ENCODE assay signal across 8 mouse cellular contexts in genomic region chr6:91156062-91156461, GRCm38 (mm10). TPM values are rescaled to one million over a fixed set of nuclear protein-coding genes. Genes with fewer than 3 reads are reported as not detected.
DNase-seq lines count a peak whose midpoint lies in the region; ATAC-seq and TF ChIP-seq lines count a peak whose summit lies in the region.

No protein-coding gene starts in this region.

- no peak for TF ChIP-seq CTCF in hindbrain, postnatal 0 days (IDR thresholded peaks at IDR 0.05; ENCODE audit: low read depth)
- no peak for TF ChIP-seq CTCF in midbrain, postnatal 0 days (IDR thresholded peaks at IDR 0.05)

- H3K4me1 ChIP-seq in kidney, embryonic 16.5 days (ENCODE audit: insufficient read depth, low read length), result peaks cover 45% of the 10 kb centered on the region
- H3K4me1 ChIP-seq in hindbrain, postnatal 0 days (ENCODE audit: insufficient read depth, low read length), result peaks cover 54% of the 10 kb centered on the region
- H3K4me1 ChIP-seq in midbrain, postnatal 0 days (ENCODE audit: insufficient read depth, low read length), result peaks cover 59% of the 10 kb centered on the region

- no peaks in the 10 kb centered on the region for H3K9me3 ChIP-seq in kidney, embryonic 16.5 days (ENCODE audit: low read length)
- no peaks in the 10 kb centered on the region for H3K9me3 ChIP-seq in hindbrain, postnatal 0 days (ENCODE audit: low read length)
- H3K9me3 ChIP-seq in midbrain, postnatal 0 days (ENCODE audit: low read length), result no peaks in the 10 kb centered on the region

- H3K9ac ChIP-seq in kidney, embryonic 16.5 days (replicated peaks; ENCODE audit: low read length), result no peak overlapping the region
- peak overlapping the region; percentile 76; the same call in 1 of the 2 replicates for H3K9ac ChIP-seq in hindbrain, postnatal 0 days (replicated peaks; ENCODE audit: low read length)
- H3K9ac ChIP-seq in midbrain, postnatal 0 days (replicated peaks; ENCODE audit: low read length, poor library complexity, severe bottlenecking), result no peak overlapping the region

- H3K4me3 ChIP-seq in kidney, embryonic 16.5 days (ENCODE audit: low read length), result peak overlapping the region; percentile 67; the same call in 1 of the 2 replicates
- H3K4me3 ChIP-seq in hindbrain, postnatal 0 days (ENCODE audit: low read length), result peak overlapping the region; percentile 54
- H3K4me3 ChIP-seq in midbrain, postnatal 0 days (ENCODE audit: low read depth, low read length), result peak overlapping the region; percentile 46

- no peak overlapping the region for H3K27ac ChIP-seq in kidney, embryonic 16.5 days (ENCODE audit: low read length)
- H3K27ac ChIP-seq in hindbrain, postnatal 0 days, result peak overlapping the region; percentile 84
- H3K27ac ChIP-seq in midbrain, postnatal 0 days (ENCODE audit: low read depth, low read length), result peak overlapping the region; percentile 98

- H3K36me3 ChIP-seq in kidney, embryonic 16.5 days (ENCODE audit: insufficient read depth, low read length), result no peaks in the 10 kb centered on the region
- H3K36me3 ChIP-seq in hindbrain, postnatal 0 days (ENCODE audit: insufficient read depth, low read length), result no peaks in the 10 kb centered on the region
- H3K36me3 ChIP-seq in midbrain, postnatal 0 days (ENCODE audit: insufficient read depth, low read length), result no peaks in the 10 kb centered on the region

- H3K4me2 ChIP-seq in kidney, embryonic 16.5 days (replicated peaks; ENCODE audit: low read depth, low read length), result peak overlapping the region; percentile 69
- peak overlapping the region; percentile 91 for H3K4me2 ChIP-seq in hindbrain, postnatal 0 days (ENCODE audit: low read depth, low read length)
- H3K4me2 ChIP-seq in midbrain, postnatal 0 days (ENCODE audit: low read depth, low read length, poor library complexity, severe bottlenecking), result peak overlapping the region; percentile 76

- 24% methylated on average over 4 of the region's 4 CpGs for WGBS in kidney, embryonic 16.5 days
- 11% methylated on average over 4 of the region's 4 CpGs for WGBS in hindbrain, postnatal 0 days
- WGBS in midbrain, postnatal 0 days, result 25% methylated on average over 4 of the region's 4 CpGs

- DNase-seq in kidney, adult 18-20 months, result no peak
- DNase-seq in hindbrain, postnatal 0 days (ENCODE audit: low spot score), result no peak
- DNase-seq in midbrain, postnatal 0 days (ENCODE audit: low spot score), result no peak
- DNase-seq in left cerebral cortex, postnatal 14 days (ENCODE audit: low spot score in 2 of 2), result no peak
- DNase-seq in urinary bladder, adult 2 months (ENCODE audit: low spot score), result no peak
- no peak for DNase-seq in testis, postnatal 14 days (ENCODE audit: low spot score)

- intact Hi-C loops in left cerebral cortex, postnatal 14 days (cut with DNase I), result no loop called here

- no peaks in the 10 kb centered on the region for H3K27me3 ChIP-seq in kidney, embryonic 16.5 days (ENCODE audit: insufficient read depth, low read length)
- no peaks in the 10 kb centered on the region for H3K27me3 ChIP-seq in hindbrain, postnatal 0 days (ENCODE audit: insufficient read depth, low read length)
- H3K27me3 ChIP-seq in midbrain, postnatal 0 days (ENCODE audit: insufficient read depth, low read length), result no peaks in the 10 kb centered on the region

- ATAC-seq in kidney, embryonic 16.5 days (ENCODE audit: low FRiP score, low TSS enrichment), result no peak
- peak; percentile 11; the same call in 1 of the 2 replicates for ATAC-seq in erythroblast, adult 5-6 weeks (replicated peaks; ENCODE audit: low FRiP score, poor library complexity, severe bottlenecking)
- no peak for ATAC-seq in hindbrain, postnatal 0 days
- ATAC-seq in midbrain, postnatal 0 days (ENCODE audit: low FRiP score), result no peak

RNA-seq across cellular contexts. Expression of gene Hdac11, which starts 0.4 kb away (rescaled TPM):
- polyA plus RNA-seq in kidney, embryonic 16.5 days (2015; fragmentation: Nextera tagmentation; extraction: Ambion mirVana), result 15.5 and 15.7 TPM in 2 replicates
- 3.8 TPM in 1 of 2 replicates, not detected in the other for total RNA-seq in erythroblast, adult 5-6 weeks (2015; ENCODE audit: low replicate concordance)
- 0.84 and 1.8 TPM in 2 replicates for total RNA-seq in erythroblast, adult 5-6 weeks (2017; ENCODE audit: low replicate concordance)
- 100 and 111 TPM in 2 replicates for total RNA-seq in hindbrain, postnatal 0 days (2014; rRNA removed)
- 50.1 and 50.7 TPM in 2 replicates for polyA plus RNA-seq in hindbrain, postnatal 0 days (2015; fragmentation: Nextera tagmentation; extraction: Ambion mirVana)
- total RNA-seq in midbrain, postnatal 0 days (2014; rRNA removed), result 104 and 121 TPM in 2 replicates
- 55.2 and 59.1 TPM in 2 replicates for polyA plus RNA-seq in midbrain, postnatal 0 days (2015; fragmentation: Nextera tagmentation; extraction: Ambion mirVana)
- total RNA-seq in left cerebral cortex, postnatal 14 days (2021), result 100 to 1,000 TPM; 130 to 142 TPM
- 24.2 and 26.6 TPM in 2 replicates for polyA plus RNA-seq in urinary bladder, adult 2 months (2012; rRNA removed)

RNA-seq across cellular contexts. Expression of gene Nup210, which starts 39.4 kb away (rescaled TPM):
- polyA plus RNA-seq in kidney, embryonic 16.5 days (2015; fragmentation: Nextera tagmentation; extraction: Ambion mirVana), result 26.4 and 29.4 TPM in 2 replicates
- 45.3 and 64.8 TPM in 2 replicates for total RNA-seq in erythroblast, adult 5-6 weeks (2015; ENCODE audit: low replicate concordance)
- 56.8 and 60.8 TPM in 2 replicates for total RNA-seq in erythroblast, adult 5-6 weeks (2017; ENCODE audit: low replicate concordance)
- 63.0 and 76.0 TPM in 2 replicates for total RNA-seq in hindbrain, postnatal 0 days (2014; rRNA removed)
- 14.7 and 15.6 TPM in 2 replicates for polyA plus RNA-seq in hindbrain, postnatal 0 days (2015; fragmentation: Nextera tagmentation; extraction: Ambion mirVana)
- 58.3 and 67.8 TPM in 2 replicates for total RNA-seq in midbrain, postnatal 0 days (2014; rRNA removed)
- polyA plus RNA-seq in midbrain, postnatal 0 days (2015; fragmentation: Nextera tagmentation; extraction: Ambion mirVana), result 16.2 and 17.2 TPM in 2 replicates
- total RNA-seq in left cerebral cortex, postnatal 14 days (2021), result 10 to 100 TPM; 30.0 to 35.0 TPM
- polyA plus RNA-seq in urinary bladder, adult 2 months (2012; rRNA removed), result 1.3 and 2.8 TPM in 2 replicates

RNA-seq across cellular contexts. Expression of gene Fbln2, which starts 56.2 kb away (rescaled TPM):
- polyA plus RNA-seq in kidney, embryonic 16.5 days (2015; fragmentation: Nextera tagmentation; extraction: Ambion mirVana), result 39.8 and 43.8 TPM in 2 replicates
- total RNA-seq in erythroblast, adult 5-6 weeks (2015; ENCODE audit: low replicate concordance), result not detected in 2 replicates
- total RNA-seq in erythroblast, adult 5-6 weeks (2017; ENCODE audit: low replicate concordance), result not detected in 2 replicates
- total RNA-seq in hindbrain, postnatal 0 days (2014; rRNA removed), result 50.6 and 50.9 TPM in 2 replicates
- polyA plus RNA-seq in hindbrain, postnatal 0 days (2015; fragmentation: Nextera tagmentation; extraction: Ambion mirVana), result 18.5 and 21.2 TPM in 2 replicates
- 32.0 and 33.5 TPM in 2 replicates for total RNA-seq in midbrain, postnatal 0 days (2014; rRNA removed)
- polyA plus RNA-seq in midbrain, postnatal 0 days (2015; fragmentation: Nextera tagmentation; extraction: Ambion mirVana), result 12.1 and 15.3 TPM in 2 replicates
- total RNA-seq in left cerebral cortex, postnatal 14 days (2021), result 1 to 10 TPM; 9.6 to 9.9 TPM
- polyA plus RNA-seq in urinary bladder, adult 2 months (2012; rRNA removed), result 60.4 and 68.7 TPM in 2 replicates

Comparison
In these comparisons a context has a peak if more than half of its experiments do, and no peak if none do; other contexts are left out.
1. RNA of gene Hdac11, which starts 0.4 kb away (total RNA-seq): 130 to 142 TPM in left cerebral cortex, postnatal 14 days, 104 to 121 TPM in midbrain, postnatal 0 days and 100 to 111 TPM in hindbrain, postnatal 0 days; 0.84 to 3.8 TPM in erythroblast, adult 5-6 weeks; every median in the first group is over 10 times any median in the second.
2. RNA of gene Fbln2, which starts 56.2 kb away (total RNA-seq): 50.6 to 50.9 TPM in hindbrain, postnatal 0 days, 32.0 to 33.5 TPM in midbrain, postnatal 0 days and 9.6 to 9.9 TPM in left cerebral cortex, postnatal 14 days; not detected in erythroblast, adult 5-6 weeks; every median in the first group is over 10 times any median in the second.
3. Peak in every context shown above with its lines, with median percentiles within 50 percentile points of each other: H3K4me2 ChIP-seq and H3K4me3 ChIP-seq.